20 mouse cellular contexts compared by ENCODE assay signal in genomic region chr9:30968130-30968529, GRCm38 (mm10). TPM values are rescaled to one million over a fixed set of nuclear protein-coding genes. Genes with fewer than 3 reads are reported as not detected.
"Had no signal": no experiment of that assay in that cellular context is flagged by ENCODE, and none has a peak within 500 bp of the region (broad histone marks: within the 10 kb centered on the region; RNA-seq: fewer than 3 reads in every experiment).

No protein-coding gene starts in this region.

- ATAC-seq: forebrain, embryonic 13.5 days; forebrain, embryonic 14.5 days; forebrain, embryonic 15.5 days; forebrain, embryonic 16.5 days; forebrain, postnatal 0 days had no signal

- DNase-seq: cerebellum, adult 9-11 months; cerebellum, postnatal 10 days; cerebellum, postnatal 14 days; cerebellum, postnatal 25 days; cerebellum, postnatal 36 days; embryo, embryonic 11 days; forebrain, postnatal 0 days; gastrocnemius, adult 2 months; gastrocnemius, postnatal 10 days; gastrocnemius, postnatal 14 days; gastrocnemius, postnatal 25 days; gastrocnemius, postnatal 36 days; heart, adult 11 months; heart, adult 2 months had no signal

RNA-seq across cellular contexts. Expression of gene Adamts8, which starts 25.8 kb away (rescaled TPM):
- total RNA-seq: common myeloid progenitor, adult 5-6 weeks; granulocyte monocyte progenitor cell, adult 5-6 weeks had no signal

RNA-seq across cellular contexts. Expression of gene Adamts15, which starts 45.9 kb away (rescaled TPM):
- total RNA-seq: common myeloid progenitor, adult 5-6 weeks; granulocyte monocyte progenitor cell, adult 5-6 weeks had no signal
